Mouse (Mus musculus) 3T3-L1 (cell line): ENCODE data around the gene Hoxa3.

ENCODE experiments used
- DNase-seq: peaks from one replicate; pipeline ENCODE4 v3.0.0-alpha.2; 2015; ENCODE audit warnings: low read depth, low spot score

Gene Hoxa3

GRCm38 (mm10) chr6:52157466-52158275 is 55.5 kb downstream of the Hoxa3 start:
- DNase-seq = no peak

- DNase-seq = no peak
Measured at GRCm38 (mm10) chr6:52156551-52157200, 56.5 kb downstream of the Hoxa3 start.

GRCm38 (mm10) chr6:52155471-52155870 is 57.7 kb downstream of the Hoxa3 start:
- DNase-seq = no peak

- no peak for DNase-seq
Measured at GRCm38 (mm10) chr6:52154044-52154443, 59.1 kb downstream of the Hoxa3 start.

- no peak for DNase-seq
Measured at GRCm38 (mm10) chr6:52153270-52153669, 59.9 kb downstream of the Hoxa3 start.

- DNase-seq = no peak
Measured at GRCm38 (mm10) chr6:52152226-52153193, 60.6 kb downstream of the Hoxa3 start.

- DNase-seq = no peak
Measured at GRCm38 (mm10) chr6:52151571-52151970, 61.6 kb downstream of the Hoxa3 start.

- DNase-seq = no peak
Measured at GRCm38 (mm10) chr6:52150401-52150966, 62.7 kb downstream of the Hoxa3 start.

GRCm38 (mm10) chr6:52139115-52139514 is 74.0 kb downstream of the Hoxa3 start:
- no peak for DNase-seq

GRCm38 (mm10) chr6:52138576-52138975 is 74.6 kb downstream of the Hoxa3 start:
- DNase-seq = no peak

- DNase-seq = no peak
Measured at GRCm38 (mm10) chr6:52137841-52138535, 75.1 kb downstream of the Hoxa3 start.

- DNase-seq = no peak
Measured at GRCm38 (mm10) chr6:52123673-52124072, 89.5 kb downstream of the Hoxa3 start.

GRCm38 (mm10) chr6:52121173-52121572 is 92.0 kb downstream of the Hoxa3 start:
- DNase-seq = no peak
